ENCODE assay signal across 8 mouse cellular contexts in genomic region chr2:135439546-135440517, GRCm38 (mm10).
DNase-seq lines count a peak whose midpoint lies in the region; ATAC-seq lines count a peak whose summit lies in the region.

No protein-coding gene starts in this region.

- H3K27me3 ChIP-seq in forebrain, embryonic 14.5 days (replicated peaks; ENCODE audit: control insufficient read depth, insufficient read depth, low read length): no peaks in the 10 kb centered on the region
- no peaks in the 10 kb centered on the region for H3K27me3 ChIP-seq in hindbrain, embryonic 12.5 days
- no peaks in the 10 kb centered on the region for H3K27me3 ChIP-seq in limb, embryonic 13.5 days
- H3K27me3 ChIP-seq in midbrain, embryonic 16.5 days (ENCODE audit: control insufficient read depth, insufficient read depth, low read depth, low read length): no peaks in the 10 kb centered on the region

- peak; percentile 64 for DNase-seq in layer of hippocampus, adult 9-10 months (ENCODE audit: low spot score)
- no peak for DNase-seq in layer of hippocampus, postnatal 36 days
- peak; percentile 31 for DNase-seq in cerebellum, adult 11 months
- peak; percentile 87 for DNase-seq in forebrain, embryonic 14.5 days (ENCODE audit: low spot score)
- peak; percentile 22 for DNase-seq in urinary bladder, postnatal 25 days (ENCODE audit: low spot score)

- peak; percentile 90 for ATAC-seq in forebrain, embryonic 14.5 days
- peak; percentile 88 for ATAC-seq in hindbrain, embryonic 12.5 days (ENCODE audit: low FRiP score)
- peak; percentile 67; the same call in 1 of the 2 replicates for ATAC-seq in limb, embryonic 13.5 days (ENCODE audit: low FRiP score, low read depth)
- peak; percentile 82 for ATAC-seq in midbrain, embryonic 16.5 days

- H3K4me2 ChIP-seq in forebrain, embryonic 14.5 days (ENCODE audit: low read length): no peak overlapping the region; the same call in 1 of the 2 replicates
- peak overlapping the region; percentile 14; the same call in 1 of the 2 replicates for H3K4me2 ChIP-seq in hindbrain, embryonic 12.5 days (replicated peaks)
- H3K4me2 ChIP-seq in limb, embryonic 13.5 days (replicated peaks): peak overlapping the region; percentile 45
- H3K4me2 ChIP-seq in midbrain, embryonic 16.5 days (ENCODE audit: low read length): 0 out of 2 replicates have a peak overlapping the region, but pooled peaks have one; percentile 28

- H3K9me3 ChIP-seq in forebrain, embryonic 14.5 days (replicated peaks; ENCODE audit: control insufficient read depth, low read length): no peaks in the 10 kb centered on the region
- H3K9me3 ChIP-seq in hindbrain, embryonic 12.5 days (replicated peaks): no peaks in the 10 kb centered on the region
- H3K9me3 ChIP-seq in limb, embryonic 13.5 days: no peaks in the 10 kb centered on the region
- H3K9me3 ChIP-seq in midbrain, embryonic 16.5 days (replicated peaks; ENCODE audit: control insufficient read depth, low read length, poor library complexity, severe bottlenecking): no peaks in the 10 kb centered on the region

- H3K27ac ChIP-seq in forebrain, embryonic 14.5 days (ENCODE audit: low read depth, low read length): no peak overlapping the region
- H3K27ac ChIP-seq in hindbrain, embryonic 12.5 days: no peak overlapping the region
- 0 out of 2 replicates have a peak overlapping the region, but pooled peaks have one; percentile 28 for H3K27ac ChIP-seq in limb, embryonic 13.5 days
- 0 out of 2 replicates have a peak overlapping the region, but pooled peaks have one; percentile 30 for H3K27ac ChIP-seq in midbrain, embryonic 16.5 days (ENCODE audit: low read length)

- no peaks in the 10 kb centered on the region for H3K36me3 ChIP-seq in forebrain, embryonic 14.5 days (ENCODE audit: control insufficient read depth, insufficient read depth, low read length)
- H3K36me3 ChIP-seq in hindbrain, embryonic 12.5 days: no peaks in the 10 kb centered on the region
- no peaks in the 10 kb centered on the region for H3K36me3 ChIP-seq in limb, embryonic 13.5 days
- H3K36me3 ChIP-seq in midbrain, embryonic 16.5 days (ENCODE audit: control insufficient read depth, insufficient read depth, low read length): no peaks in the 10 kb centered on the region

- H3K9ac ChIP-seq in forebrain, embryonic 14.5 days (ENCODE audit: low read length): no peak overlapping the region
- H3K9ac ChIP-seq in hindbrain, embryonic 12.5 days: no peak overlapping the region
- H3K9ac ChIP-seq in limb, embryonic 13.5 days: peak overlapping the region; percentile 25; the same call in 1 of the 2 replicates
- no peak overlapping the region for H3K9ac ChIP-seq in midbrain, embryonic 16.5 days (ENCODE audit: low read depth, low read length)

- H3K4me1 ChIP-seq in forebrain, embryonic 14.5 days (ENCODE audit: control insufficient read depth, insufficient read depth, low read length): no peaks in the 10 kb centered on the region
- H3K4me1 ChIP-seq in hindbrain, embryonic 12.5 days: peaks cover 6% of the 10 kb centered on the region
- H3K4me1 ChIP-seq in limb, embryonic 13.5 days: peaks cover 9% of the 10 kb centered on the region; the same call in 1 of the 2 replicates
- peaks cover 3% of the 10 kb centered on the region; the same call in 1 of the 2 replicates for H3K4me1 ChIP-seq in midbrain, embryonic 16.5 days (ENCODE audit: control insufficient read depth, insufficient read depth, low read length)

- WGBS in forebrain, embryonic 14.5 days: 10% methylated on average over 7 of the region's 7 CpGs
- 12% methylated on average over 7 of the region's 7 CpGs for WGBS in hindbrain, embryonic 12.5 days
- 12% methylated on average over 7 of the region's 7 CpGs for WGBS in limb, embryonic 13.5 days
- 7% methylated on average over 7 of the region's 7 CpGs for WGBS in midbrain, embryonic 16.5 days

- no peak overlapping the region for H3K4me3 ChIP-seq in forebrain, embryonic 14.5 days (ENCODE audit: low read depth, low read length)
- no peak overlapping the region for H3K4me3 ChIP-seq in hindbrain, embryonic 12.5 days
- H3K4me3 ChIP-seq in limb, embryonic 13.5 days: peak overlapping the region; percentile 3; the same call in 1 of the 2 replicates
- H3K4me3 ChIP-seq in midbrain, embryonic 16.5 days (ENCODE audit: low read depth, low read length): no peak overlapping the region

Comparison
In these comparisons a context has a peak if more than half of its experiments do, and no peak if none do; other contexts are left out.
1. DNase-seq: peak in layer of hippocampus, adult 9-10 months (single experiment), cerebellum, adult 11 months (single experiment), forebrain, embryonic 14.5 days (single experiment) and urinary bladder, postnatal 25 days (single experiment); none in layer of hippocampus, postnatal 36 days (0 of 2).
2. H3K27ac ChIP-seq: peak in limb, embryonic 13.5 days (single experiment) and midbrain, embryonic 16.5 days (single experiment); none in forebrain, embryonic 14.5 days (single experiment) and hindbrain, embryonic 12.5 days (single experiment).
3. Peak in every context shown above with its lines, with median percentiles within 50 percentile points of each other: ATAC-seq.